ENCODE assay signal across 10 mouse cellular contexts in the genomic region with DNA sequence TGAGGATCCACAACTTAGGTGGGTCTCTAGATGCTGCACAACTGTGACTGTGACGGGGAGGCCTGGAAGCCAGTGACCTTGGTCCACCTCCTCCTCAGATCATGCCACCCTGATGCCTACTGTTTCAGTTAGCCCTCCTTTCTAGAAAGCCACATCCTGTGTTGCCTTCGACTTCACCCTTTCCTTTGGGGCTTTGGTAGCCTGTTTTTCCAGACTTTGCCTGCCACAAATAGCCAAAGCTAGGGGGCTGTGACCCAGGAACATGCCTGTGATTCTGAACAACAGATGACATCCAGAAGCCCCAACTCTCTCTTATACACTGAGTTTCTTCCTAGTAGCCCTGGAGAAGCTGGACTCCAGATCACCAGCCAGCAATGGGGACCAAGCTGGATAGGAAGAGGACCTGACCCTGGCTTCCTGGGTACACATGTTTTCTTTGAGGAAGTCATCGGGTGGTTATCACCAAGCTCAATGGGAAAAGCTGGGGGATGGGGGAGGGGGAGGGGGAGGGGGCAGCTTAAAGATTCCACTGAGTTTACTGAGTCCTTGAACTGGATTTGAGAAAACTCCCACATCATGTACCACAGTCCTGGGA. TPM values are rescaled to one million over a fixed set of nuclear protein-coding genes. Genes with fewer than 3 reads are reported as not detected.
DNase-seq lines count a peak whose midpoint lies in the region; ATAC-seq lines count a peak whose summit lies in the region.
"Had no signal": no experiment of that assay in that cellular context is flagged by ENCODE, and none has a peak within 500 bp of the region (broad histone marks: within the 10 kb centered on the region; RNA-seq: fewer than 3 reads in every experiment).

No protein-coding gene starts in this region.

- H3K36me3 ChIP-seq in heart, embryonic 11.5 days (ENCODE audit: control insufficient read depth, insufficient read depth, low read length), result no peaks in the 10 kb centered on the region
- H3K36me3 ChIP-seq in midbrain, embryonic 10.5 days, result 0 out of 2 replicates have a peak, but pooled peaks cover 4% of the 10 kb centered on the region
- no peaks in the 10 kb centered on the region for H3K36me3 ChIP-seq in midbrain, embryonic 13.5 days
- H3K36me3 ChIP-seq in neural tube, embryonic 15.5 days, result no peaks in the 10 kb centered on the region

- peak overlapping the region; percentile 75 for H3K9ac ChIP-seq in heart, embryonic 11.5 days (ENCODE audit: low read depth, low read length)
- no peak overlapping the region for H3K9ac ChIP-seq in midbrain, embryonic 13.5 days (replicated peaks)
- no peak overlapping the region for H3K9ac ChIP-seq in neural tube, embryonic 15.5 days (replicated peaks)

- intact Hi-C loops in heart, postnatal 10 days (cut with DNase I), result loop anchor here (2.0 kb wide), 1 partner anchor 20 kb away; no protein-coding TSS in a partner anchor
- intact Hi-C loops in left cerebral cortex, postnatal 14 days (cut with DNase I), result no loop called here

- no peaks in the 10 kb centered on the region for H3K9me3 ChIP-seq in heart, embryonic 11.5 days (replicated peaks; ENCODE audit: control insufficient read depth, low read length)
- no peaks in the 10 kb centered on the region for H3K9me3 ChIP-seq in midbrain, embryonic 10.5 days (replicated peaks)
- H3K9me3 ChIP-seq in midbrain, embryonic 13.5 days, result no peaks in the 10 kb centered on the region
- no peaks in the 10 kb centered on the region for H3K9me3 ChIP-seq in neural tube, embryonic 15.5 days (replicated peaks)

- no peak for ATAC-seq in heart, embryonic 11.5 days (replicated peaks; ENCODE audit: insufficient number of reproducible peaks, low FRiP score, low TSS enrichment)
- no peak for ATAC-seq in midbrain, embryonic 13.5 days
- no peak for ATAC-seq in neural tube, embryonic 15.5 days (ENCODE audit: low FRiP score)

- H3K27ac ChIP-seq in heart, embryonic 11.5 days (ENCODE audit: low read depth, low read length), result peak overlapping the region; percentile 85
- peak overlapping the region; percentile 65; the same call in 1 of the 2 replicates for H3K27ac ChIP-seq in midbrain, embryonic 10.5 days (replicated peaks)
- no peak overlapping the region for H3K27ac ChIP-seq in midbrain, embryonic 13.5 days
- no peak overlapping the region for H3K27ac ChIP-seq in neural tube, embryonic 15.5 days (replicated peaks)

- DNase-seq in heart, postnatal 10 days, result no peak
- no peak for DNase-seq in midbrain, embryonic 10.5 days (ENCODE audit: low spot score)
- peak; percentile 63 for DNase-seq in induced T-regulatory cell, adult 2 months (ENCODE audit: low read depth)
- DNase-seq in left cerebral cortex, postnatal 14 days (ENCODE audit: low spot score in 2 of 2), result no peak
- no peak for DNase-seq in left cerebral cortex, adult 18-20 months (ENCODE audit: low spot score in 2 of 2)
- DNase-seq: cerebellum, adult 11 months had no signal

- 52% methylated on average over 3 of the region's 3 CpGs for WGBS in heart, embryonic 11.5 days (ENCODE audit: insufficient replicate concordance)
- WGBS in midbrain, embryonic 10.5 days, result 66% methylated on average over 3 of the region's 3 CpGs
- 78% methylated on average over 3 of the region's 3 CpGs for WGBS in midbrain, embryonic 13.5 days
- WGBS in neural tube, embryonic 15.5 days, result 81% methylated on average over 3 of the region's 3 CpGs

- no peaks in the 10 kb centered on the region for H3K27me3 ChIP-seq in heart, embryonic 11.5 days (ENCODE audit: control insufficient read depth, insufficient read depth, low read length)
- peaks cover 48% of the 10 kb centered on the region for H3K27me3 ChIP-seq in midbrain, embryonic 10.5 days (ENCODE audit: low read depth, poor library complexity, severe bottlenecking)
- H3K27me3 ChIP-seq in midbrain, embryonic 13.5 days, result peaks cover 28% of the 10 kb centered on the region
- 0 out of 2 replicates have a peak, but pooled peaks cover 6% of the 10 kb centered on the region for H3K27me3 ChIP-seq in neural tube, embryonic 15.5 days (replicated peaks)

- peak overlapping the region; percentile 85 for H3K4me2 ChIP-seq in heart, embryonic 11.5 days
- no peak overlapping the region for H3K4me2 ChIP-seq in midbrain, embryonic 13.5 days (replicated peaks)
- peak overlapping the region; percentile 28 for H3K4me2 ChIP-seq in neural tube, embryonic 15.5 days

- peak overlapping the region; percentile 73 for H3K4me3 ChIP-seq in heart, embryonic 11.5 days (ENCODE audit: low read depth, low read length)
- peak overlapping the region; percentile 36 for H3K4me3 ChIP-seq in midbrain, embryonic 10.5 days
- H3K4me3 ChIP-seq in midbrain, embryonic 13.5 days (replicated peaks), result no peak overlapping the region
- H3K4me3 ChIP-seq in neural tube, embryonic 15.5 days (replicated peaks), result no peak overlapping the region

- peaks cover 45% of the 10 kb centered on the region for H3K4me1 ChIP-seq in heart, embryonic 11.5 days (ENCODE audit: control insufficient read depth, insufficient read depth, low read length)
- peaks cover 51% of the 10 kb centered on the region for H3K4me1 ChIP-seq in midbrain, embryonic 10.5 days
- H3K4me1 ChIP-seq in midbrain, embryonic 13.5 days (replicated peaks), result peaks cover 29% of the 10 kb centered on the region
- peaks cover 30% of the 10 kb centered on the region for H3K4me1 ChIP-seq in neural tube, embryonic 15.5 days

RNA-seq across cellular contexts. Expression of gene Dgkz, which starts 11.0 kb away (rescaled TPM):
- 42.1 and 49.6 TPM in 2 replicates for polyA plus RNA-seq in heart, embryonic 11.5 days (2014; fragmentation: Nextera tagmentation; extraction: Ambion mirVana)
- total RNA-seq in heart, postnatal 10 days (2021), result 10 to 100 TPM; 64.3 to 85.9 TPM
- 28.3 and 35.0 TPM in 2 replicates for polyA plus RNA-seq in midbrain, embryonic 10.5 days (2016; fragmentation: Nextera tagmentation; extraction: Ambion mirVana)
- polyA plus RNA-seq in midbrain, embryonic 13.5 days (2015; fragmentation: Nextera tagmentation; extraction: Ambion mirVana), result 21.4 and 26.4 TPM in 2 replicates
- polyA plus RNA-seq in neural tube, embryonic 15.5 days (2015; fragmentation: Nextera tagmentation; extraction: Ambion mirVana), result 34.8 and 45.9 TPM in 2 replicates
- total RNA-seq in left cerebral cortex, postnatal 14 days (2021), result 100 to 1,000 TPM; 342 to 377 TPM
- total RNA-seq in left cerebral cortex, adult 18-20 months (2021), result 100 to 1,000 TPM; 491 to 526 TPM

RNA-seq across cellular contexts. Expression of gene Gm9821, which starts 19.2 kb away (rescaled TPM):
- 1.8 and 2.8 TPM in 2 replicates for polyA plus RNA-seq in heart, embryonic 11.5 days (2014; fragmentation: Nextera tagmentation; extraction: Ambion mirVana)
- total RNA-seq in heart, postnatal 10 days (2021), result not detected
- 0.12 and 0.19 TPM in 2 replicates for polyA plus RNA-seq in midbrain, embryonic 10.5 days (2016; fragmentation: Nextera tagmentation; extraction: Ambion mirVana)
- 0.38 TPM in 1 of 2 replicates, not detected in the other for polyA plus RNA-seq in midbrain, embryonic 13.5 days (2015; fragmentation: Nextera tagmentation; extraction: Ambion mirVana)
- 0.24 and 0.57 TPM in 2 replicates for polyA plus RNA-seq in neural tube, embryonic 15.5 days (2015; fragmentation: Nextera tagmentation; extraction: Ambion mirVana)
- total RNA-seq in left cerebral cortex, postnatal 14 days (2021), result not detected
- not detected for total RNA-seq in left cerebral cortex, adult 18-20 months (2021)
- total RNA-seq: left cerebral cortex, postnatal 25 days had no signal

RNA-seq across cellular contexts. Expression of gene Mdk, which starts 32.6 kb away (rescaled TPM):
- 842 and 965 TPM in 2 replicates for polyA plus RNA-seq in heart, embryonic 11.5 days (2014; fragmentation: Nextera tagmentation; extraction: Ambion mirVana)
- total RNA-seq in heart, postnatal 10 days (2021), result 10 to 100 TPM; 51.5 to 56.1 TPM
- 1,290 and 1,659 TPM in 2 replicates for polyA plus RNA-seq in midbrain, embryonic 10.5 days (2016; fragmentation: Nextera tagmentation; extraction: Ambion mirVana)
- 322 and 354 TPM in 2 replicates for polyA plus RNA-seq in midbrain, embryonic 13.5 days (2015; fragmentation: Nextera tagmentation; extraction: Ambion mirVana)
- polyA plus RNA-seq in neural tube, embryonic 15.5 days (2015; fragmentation: Nextera tagmentation; extraction: Ambion mirVana), result 161 and 243 TPM in 2 replicates
- 10 to 100 TPM; 24.9 to 26.3 TPM for total RNA-seq in left cerebral cortex, postnatal 14 days (2021)
- total RNA-seq in left cerebral cortex, adult 18-20 months (2021), result 10 to 100 TPM; 19.0 to 23.8 TPM

RNA-seq across cellular contexts. Expression of gene Chrm4, which starts 37.7 kb away (rescaled TPM):
- not detected in 2 replicates for polyA plus RNA-seq in heart, embryonic 11.5 days (2014; fragmentation: Nextera tagmentation; extraction: Ambion mirVana)
- total RNA-seq in heart, postnatal 10 days (2021), result under 1 TPM in 1 of 2 experiments, not detected in 1; 0.17 TPM
- polyA plus RNA-seq in midbrain, embryonic 10.5 days (2016; fragmentation: Nextera tagmentation; extraction: Ambion mirVana), result 0.81 and 1.0 TPM in 2 replicates
- 0.36 and 0.54 TPM in 2 replicates for polyA plus RNA-seq in midbrain, embryonic 13.5 days (2015; fragmentation: Nextera tagmentation; extraction: Ambion mirVana)
- 1.4 and 1.5 TPM in 2 replicates for polyA plus RNA-seq in neural tube, embryonic 15.5 days (2015; fragmentation: Nextera tagmentation; extraction: Ambion mirVana)
- total RNA-seq in left cerebral cortex, postnatal 14 days (2021), result 10 to 100 TPM; 37.3 to 42.0 TPM
- total RNA-seq in left cerebral cortex, adult 18-20 months (2021), result 10 to 100 TPM; 56.6 to 61.4 TPM

RNA-seq across cellular contexts. Expression of gene Creb3l1, which starts 59.6 kb away (rescaled TPM):
- polyA plus RNA-seq in heart, embryonic 11.5 days (2014; fragmentation: Nextera tagmentation; extraction: Ambion mirVana), result 8.2 TPM in 2 replicates
- 10 to 100 TPM; 15.6 to 16.0 TPM for total RNA-seq in heart, postnatal 10 days (2021)
- polyA plus RNA-seq in midbrain, embryonic 10.5 days (2016; fragmentation: Nextera tagmentation; extraction: Ambion mirVana), result 0.96 and 1.6 TPM in 2 replicates
- 0.98 and 1.2 TPM in 2 replicates for polyA plus RNA-seq in midbrain, embryonic 13.5 days (2015; fragmentation: Nextera tagmentation; extraction: Ambion mirVana)
- polyA plus RNA-seq in neural tube, embryonic 15.5 days (2015; fragmentation: Nextera tagmentation; extraction: Ambion mirVana), result 3.4 and 5.2 TPM in 2 replicates
- 1 to 10 TPM; 3.9 to 6.0 TPM for total RNA-seq in left cerebral cortex, postnatal 14 days (2021)
- total RNA-seq in left cerebral cortex, adult 18-20 months (2021), result 1 to 10 TPM; 2.3 to 2.6 TPM

Comparison
In these comparisons a context has a peak if more than half of its experiments do, and no peak if none do; other contexts are left out.
1. H3K27ac ChIP-seq: peak in heart, embryonic 11.5 days (single experiment) and midbrain, embryonic 10.5 days (single experiment); none in midbrain, embryonic 13.5 days (single experiment) and neural tube, embryonic 15.5 days (single experiment).
2. H3K4me3 ChIP-seq: peak in heart, embryonic 11.5 days (single experiment) and midbrain, embryonic 10.5 days (single experiment); none in midbrain, embryonic 13.5 days (single experiment) and neural tube, embryonic 15.5 days (single experiment).